Mouse (Mus musculus): Measurements from ENCODE around the gene Tex21. TPM values are rescaled to one million over a fixed set of nuclear protein-coding genes. Genes with fewer than 3 reads are reported as not detected.

Gene Tex21
- under 1 TPM in 1 of 2 experiments, not detected in 1; 0.38 TPM for polyA plus RNA-seq (2017; shearing (Covaris generic))

GRCm38 (mm10) chr12:76246646-76247045 is at the start of gene Tex21:
TSS of gene Tex21 (minus strand) at chr12:76246746.

GRCm38 (mm10) chr12:76254725-76255498 is 8.4 kb upstream of the Tex21 start, which contains the start of gene Mthfd1:
TSS of gene Mthfd1 (plus strand) at chr12:76255298.

GRCm38 (mm10) chr12:76177000-76177863 is 69.3 kb downstream of the Tex21 start, which contains the start of gene Esr2:
TSS of gene Esr2 (minus strand) at chr12:76177259.

Other genes starting within 250 kb of the Tex21 start
- gene Esr2, start 69.5 kb downstream of the Tex21 start, polyA plus RNA-seq (2017; shearing (Covaris generic)), result not detected
- 10 to 100 TPM; 33.3 to 42.5 TPM for gene Mthfd1, start 8.6 kb upstream of the Tex21 start, polyA plus RNA-seq (2017; shearing (Covaris generic))
- 1 to 10 TPM; 1.1 to 1.4 TPM for gene Akap5, start 78.1 kb upstream of the Tex21 start, polyA plus RNA-seq (2017; shearing (Covaris generic))
- gene Zbtb25, start 122.9 kb upstream of the Tex21 start, polyA plus RNA-seq (2017; shearing (Covaris generic)), result 10 to 100 TPM; 55.4 to 64.8 TPM
- gene Zbtb1, start 123.5 kb upstream of the Tex21 start, polyA plus RNA-seq (2017; shearing (Covaris generic)), result 10 to 100 TPM; 21.4 to 29.6 TPM
- 1 to 10 TPM; 3.4 to 3.8 TPM for gene Hspa2, start 157.4 kb upstream of the Tex21 start, polyA plus RNA-seq (2017; shearing (Covaris generic))
- not detected for gene Ppp1r36, start 170.8 kb upstream of the Tex21 start, polyA plus RNA-seq (2017; shearing (Covaris generic))

Data from activated CD4-positive, CD25-positive, alpha-beta regulatory T cell (primary cell).